Mouse (Mus musculus) liver, embryonic 15.5 days (tissue): Measurements from ENCODE around the gene Gm36245. TPM values are rescaled to one million over a fixed set of nuclear protein-coding genes. Genes with fewer than 3 reads are reported as not detected.

Experiments used
- ATAC-seq: fragments of 200-750 bp; cut with Nextera tagmentation; 2 replicates; pipeline ENCODE4 v1.8.0; 2017; ENCODE audit warnings: moderate number of reproducible peaks, mild to moderate bottlenecking, moderate library complexity; ENCODE audit not compliant: insufficient read depth
- H3K27ac ChIP-seq: fragments of 300-500 bp; sonication (generic); replicated peaks from 2 replicates; pipeline ENCODE4 v1.5.1; 2015; ENCODE audit warnings: mild to moderate bottlenecking, inconsistent platforms
- H3K27me3 ChIP-seq: fragments of 300-500 bp; sonication (generic); 2 replicates; pipeline ENCODE4 v1.6.1; 2015; ENCODE audit warnings: mild to moderate bottlenecking, inconsistent platforms
- H3K36me3 ChIP-seq: fragments of 300-500 bp; sonication (generic); replicated peaks from 2 replicates; pipeline ENCODE4 v1.6.1; 2015; ENCODE audit warnings: moderate library complexity, mild to moderate bottlenecking, inconsistent platforms
- H3K4me1 ChIP-seq: fragments of 300-500 bp; sonication (generic); replicated peaks from 2 replicates; pipeline ENCODE4 v1.6.1; 2015; ENCODE audit warnings: inconsistent platforms
- H3K4me2 ChIP-seq: fragments of 300-500 bp; sonication (generic); 2 replicates; pipeline ENCODE4 v1.6.1; 2015; ENCODE audit warnings: moderate library complexity, mild to moderate bottlenecking, inconsistent platforms
- H3K4me3 ChIP-seq: fragments of 300-500 bp; sonication (generic); replicated peaks from 2 replicates; pipeline ENCODE4 v1.5.1; 2015; ENCODE audit warnings: mild to moderate bottlenecking, inconsistent platforms
- H3K9ac ChIP-seq: fragments of 300-500 bp; sonication (generic); 2 replicates; pipeline ENCODE4 v1.6.1; 2015; ENCODE audit warnings: moderate library complexity, mild to moderate bottlenecking, inconsistent platforms
- H3K9me3 ChIP-seq: fragments of 300-500 bp; sonication (generic); replicated peaks from 2 replicates; pipeline ENCODE4 v1.6.1; 2016; ENCODE audit warnings: inconsistent platforms
- WGBS: fragments of 180-500 bp; shearing (Covaris S2); methylation state at CpG from one replicate; pipeline ENCODE4 v1.1.7; 2015; ENCODE audit warnings: mixed read lengths; ENCODE audit not compliant: insufficient replicate concordance; 5-methylcytosine and 5-hydroxymethylcytosine counted together
- polyA plus RNA-seq: library from polyadenylated mRNA; unstranded; fragments of >200 nt; fragmentation: Nextera tagmentation; extraction: Ambion mirVana; gene quantifications from 2 replicates; pipeline ENCODE4 v1.2.1, GENCODE M21; 2015

The Gm36245 gene
- not detected in 2 replicates for polyA plus RNA-seq

DNA sequence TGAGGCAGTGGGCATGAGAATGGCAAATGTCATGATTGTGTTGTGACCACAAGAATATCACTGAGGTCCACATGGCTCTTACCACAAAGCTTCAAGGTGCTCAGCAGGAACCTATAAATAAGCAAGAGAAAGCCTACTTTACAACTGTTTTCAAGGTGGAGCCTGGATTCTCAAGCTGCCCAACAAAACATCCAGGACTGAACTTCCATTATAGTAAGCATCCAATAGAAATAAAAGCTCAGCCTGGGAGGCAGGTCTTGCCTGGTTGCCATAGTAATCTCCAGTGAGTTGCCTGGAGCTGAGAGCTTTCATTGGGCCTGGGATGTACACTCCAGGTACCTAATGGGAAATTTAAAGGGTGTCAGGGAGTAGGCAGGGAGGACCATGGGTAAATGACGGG is at the start of gene Gm36245:
Gm36245 (plus strand) TSS at position 301 of the 400 bp plus-strand sequence.
- Histone ChIP-seq H3K4me1 (no peaks in the 10 kb centered on the region), H3K9me3 (no peaks in the 10 kb centered on the region), H3K4me3 (no peak within 1 kb of the TSS), H3K27ac (no peak within 1 kb of the TSS), H3K27me3 (no peaks in the 10 kb centered on the region), H3K4me2 (no peak within 1 kb of the TSS), H3K36me3 (no peaks in the 10 kb centered on the region), H3K9ac (no peak within 1 kb of the TSS)
- WGBS: 72% methylated on average over 1 of the region's 1 CpGs
- no peak for ATAC-seq

DNA sequence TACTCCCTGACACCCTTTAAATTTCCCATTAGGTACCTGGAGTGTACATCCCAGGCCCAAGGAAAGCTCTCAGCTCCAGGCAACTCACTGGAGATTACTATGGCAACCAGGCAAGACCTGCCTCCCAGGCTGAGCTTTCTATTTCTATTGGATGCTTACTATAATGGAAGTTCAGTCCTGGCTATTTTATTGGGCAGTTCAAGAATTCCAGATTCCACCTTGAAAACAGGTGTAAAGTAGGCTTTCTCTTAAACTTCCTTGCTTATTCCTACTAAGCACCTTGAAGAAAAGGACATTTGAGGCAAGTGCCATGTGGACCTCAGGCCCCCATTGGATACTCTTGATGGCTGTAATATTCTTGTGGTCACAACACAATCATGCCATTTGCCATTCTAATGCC is 37.3 kb upstream of the Gm36245 start, which contains the start of gene 1700025B11Rik:
1700025B11Rik (minus strand) TSS at position 101 of the 400 bp plus-strand sequence.
- ATAC-seq: no peak
- H3K36me3 ChIP-seq: no peaks in the 10 kb centered on the region

DNA sequence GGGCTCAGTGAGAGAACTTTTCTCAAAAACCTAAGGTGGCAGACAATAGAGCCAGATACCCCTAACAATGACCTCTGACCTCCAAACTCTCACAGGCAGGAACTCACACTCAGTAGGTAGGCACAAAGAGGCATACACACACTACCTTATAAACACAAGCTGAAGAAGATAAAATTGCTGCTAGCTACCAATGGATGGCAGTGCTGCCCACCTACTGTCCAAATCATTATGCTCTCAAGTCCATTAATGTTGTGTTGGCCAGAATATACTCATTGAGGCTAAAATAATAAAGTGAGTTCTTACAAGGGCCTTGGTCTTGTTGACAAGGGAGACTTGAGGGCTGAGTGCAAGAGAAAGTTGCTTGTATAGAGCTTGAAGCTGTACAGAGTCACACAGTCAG is 35.8 kb upstream of the Gm36245 start:
- no peak overlapping the region for H3K9ac ChIP-seq
- H3K4me1 ChIP-seq: no peaks in the 10 kb centered on the region
- no peak overlapping the region for H3K4me2 ChIP-seq
- H3K4me3 ChIP-seq: no peak overlapping the region
- H3K27me3 ChIP-seq: no peaks in the 10 kb centered on the region
- H3K9me3 ChIP-seq: no peaks in the 10 kb centered on the region
- no peaks in the 10 kb centered on the region for H3K36me3 ChIP-seq
- H3K27ac ChIP-seq: no peak overlapping the region
- ATAC-seq: no peak

More for the DNA sequence above, 37.3 kb upstream of the Gm36245 start, which contains the start of gene 1700025B11Rik:
- no peak within 1 kb of the TSS for H3K4me2 ChIP-seq
- H3K4me1 ChIP-seq: no peaks in the 10 kb centered on the region
- H3K9ac ChIP-seq: no peak within 1 kb of the TSS
- H3K27me3 ChIP-seq: no peaks in the 10 kb centered on the region
- no peak within 1 kb of the TSS for H3K4me3 ChIP-seq
- no peak within 1 kb of the TSS for H3K27ac ChIP-seq
- no peaks in the 10 kb centered on the region for H3K9me3 ChIP-seq

DNA sequence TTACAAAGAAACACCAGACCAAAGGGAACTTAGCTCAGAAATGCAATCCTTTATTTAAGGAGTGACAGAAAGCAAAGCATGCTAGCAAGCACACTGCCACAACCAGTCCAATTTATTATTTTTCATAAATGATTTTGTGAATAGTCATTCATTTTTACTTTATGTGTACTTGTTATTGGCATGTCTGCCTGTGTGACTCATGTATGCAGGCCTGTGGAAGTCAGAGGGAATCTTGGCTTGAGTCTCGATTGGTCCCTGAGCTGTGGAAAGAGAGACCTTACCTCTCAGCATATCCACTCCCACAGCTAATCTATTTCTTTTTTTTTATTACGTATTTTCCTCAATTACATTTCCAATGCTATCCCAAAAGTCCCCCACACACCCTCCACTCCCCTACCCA is 20.3 kb upstream of the Gm36245 start:
- WGBS: 54% methylated on average over 2 of the region's 2 CpGs
- H3K4me2 ChIP-seq: no peak overlapping the region
- no peak overlapping the region for H3K9ac ChIP-seq
- no peak overlapping the region for H3K4me3 ChIP-seq
- no peaks in the 10 kb centered on the region for H3K36me3 ChIP-seq
- H3K4me1 ChIP-seq: no peaks in the 10 kb centered on the region
- ATAC-seq: no peak
- no peaks in the 10 kb centered on the region for H3K9me3 ChIP-seq
- H3K27me3 ChIP-seq: no peaks in the 10 kb centered on the region
- no peak overlapping the region for H3K27ac ChIP-seq

DNA sequence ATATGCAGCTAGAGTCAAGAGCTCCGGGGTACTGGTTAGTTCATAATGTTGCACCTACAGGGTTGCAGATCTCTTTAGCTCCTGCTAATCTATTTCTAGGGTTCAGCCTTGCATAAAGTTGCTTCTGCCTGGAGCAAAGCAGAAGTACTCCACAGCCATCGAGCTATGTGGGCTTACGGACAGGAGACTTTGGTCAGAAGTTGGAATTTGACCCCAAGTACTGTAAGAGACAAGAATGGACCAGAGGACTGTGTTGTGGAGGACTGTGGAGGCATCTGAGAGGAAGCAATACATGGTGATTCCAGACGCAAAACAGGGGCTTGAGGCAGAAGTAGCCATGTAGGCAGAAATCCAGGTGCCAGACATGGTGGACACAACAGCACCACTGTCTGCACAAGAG is 19.7 kb upstream of the Gm36245 start:
- Histone ChIP-seq H3K9ac (no peak overlapping the region), H3K36me3 (no peaks in the 10 kb centered on the region), H3K4me2 (no peak overlapping the region), H3K27me3 (no peaks in the 10 kb centered on the region), H3K4me1 (no peaks in the 10 kb centered on the region), H3K9me3 (no peaks in the 10 kb centered on the region), H3K4me3 (no peak overlapping the region), H3K27ac (no peak overlapping the region)
- ATAC-seq: no peak
- WGBS: 53% methylated on average over 4 of the region's 4 CpGs

DNA sequence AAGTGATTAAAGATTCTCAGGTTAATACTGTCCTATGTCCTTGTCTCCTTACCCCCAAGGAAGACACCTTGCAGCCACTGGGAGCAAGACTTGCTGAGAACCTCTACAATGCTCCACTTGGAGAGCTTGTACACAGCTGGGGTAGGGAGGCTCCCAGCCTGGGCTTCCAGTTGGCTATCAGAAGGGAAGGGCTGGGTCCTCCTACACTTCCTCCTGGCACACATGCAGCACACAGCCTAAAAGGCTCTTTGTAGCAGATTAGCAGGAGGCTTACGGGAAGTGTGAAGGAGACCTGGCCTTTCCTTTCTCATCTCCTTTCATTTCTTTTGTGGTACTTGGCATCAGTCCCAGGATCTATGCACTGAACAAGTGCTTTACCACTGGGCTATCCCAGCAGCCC is 17.4 kb upstream of the Gm36245 start:
- Histone ChIP-seq H3K9ac (no peak overlapping the region), H3K4me2 (no peak overlapping the region), H3K36me3 (no peaks in the 10 kb centered on the region), H3K27ac (no peak overlapping the region), H3K9me3 (no peaks in the 10 kb centered on the region), H3K4me1 (no peaks in the 10 kb centered on the region), H3K27me3 (no peaks in the 10 kb centered on the region), H3K4me3 (no peak overlapping the region)
- 21% methylated on average over 1 of the region's 1 CpGs for WGBS
- no peak for ATAC-seq

DNA sequence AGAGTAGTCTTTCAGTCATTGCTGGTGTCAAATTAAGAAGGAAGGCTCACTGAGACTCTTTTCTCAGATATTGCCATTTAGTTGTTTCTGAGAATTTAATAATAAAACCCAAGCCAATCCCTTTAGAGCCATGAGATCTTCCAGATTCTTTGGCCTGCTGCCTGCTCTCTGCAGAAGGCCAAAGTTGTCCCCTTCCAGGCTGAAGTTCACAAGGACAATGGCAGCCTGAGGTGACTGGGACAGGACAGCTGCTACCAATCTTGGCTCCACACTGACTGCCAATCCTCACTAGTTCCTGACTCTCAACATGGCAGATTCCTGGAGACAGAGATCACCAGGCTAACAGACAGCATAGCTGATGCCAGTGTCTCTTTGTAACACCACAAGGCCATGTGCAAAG is 12.0 kb upstream of the Gm36245 start:
- H3K4me3 ChIP-seq: no peak overlapping the region
- no peaks in the 10 kb centered on the region; the same call in 1 of the 2 replicates for H3K27me3 ChIP-seq
- ATAC-seq: no peak
- no peak overlapping the region for H3K27ac ChIP-seq
- no peaks in the 10 kb centered on the region for H3K36me3 ChIP-seq
- H3K4me1 ChIP-seq: no peaks in the 10 kb centered on the region
- no peak overlapping the region for H3K4me2 ChIP-seq
- H3K9ac ChIP-seq: no peak overlapping the region
- no peaks in the 10 kb centered on the region for H3K9me3 ChIP-seq

DNA sequence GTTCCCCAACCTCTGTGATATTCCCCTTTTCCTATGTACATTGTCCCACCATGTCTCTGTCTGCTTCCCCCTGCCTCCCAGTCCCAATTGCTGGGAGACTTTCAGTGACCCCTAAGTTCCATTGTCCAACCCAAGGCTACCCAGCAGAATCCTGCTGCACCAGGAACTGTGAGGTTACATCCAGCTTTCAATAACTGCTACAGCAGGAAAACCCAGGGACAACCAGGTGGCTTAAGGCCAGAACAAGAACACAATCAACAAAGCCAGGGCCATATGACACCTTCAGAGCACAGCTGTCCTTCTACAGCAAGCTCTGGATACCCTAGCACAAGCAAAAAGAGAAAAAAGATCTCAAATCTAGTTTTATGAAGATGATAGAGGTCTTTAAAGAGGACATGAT is 10.1 kb upstream of the Gm36245 start:
- Histone ChIP-seq H3K27ac (no peak overlapping the region), H3K9me3 (no peaks in the 10 kb centered on the region), H3K9ac (no peak overlapping the region), H3K4me2 (no peak overlapping the region), H3K27me3 (no peaks in the 10 kb centered on the region; the same call in 1 of the 2 replicates), H3K4me3 (no peak overlapping the region), H3K4me1 (no peaks in the 10 kb centered on the region), H3K36me3 (no peaks in the 10 kb centered on the region)
- no peak for ATAC-seq

DNA sequence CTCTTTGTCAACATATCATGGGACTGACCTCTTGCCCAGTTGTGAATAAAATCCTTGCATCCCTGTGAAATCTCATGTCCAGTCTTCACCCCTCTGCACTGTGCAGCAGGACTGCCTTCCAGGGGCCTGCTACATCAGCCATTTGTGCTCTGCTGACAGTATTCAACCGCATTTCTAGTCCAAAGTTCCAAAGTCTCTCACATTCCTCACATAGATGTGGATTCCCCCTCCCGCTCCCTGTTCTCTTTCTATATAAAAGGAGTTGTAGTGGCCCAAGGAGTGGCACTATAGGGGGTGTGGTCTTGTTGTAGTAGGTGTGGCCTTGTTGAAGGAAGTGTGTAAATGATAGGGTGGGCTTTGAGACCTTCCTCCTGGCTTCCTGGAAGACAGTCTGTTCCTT is 8.2 kb upstream of the Gm36245 start:
- WGBS: 45% methylated on average over 2 of the region's 2 CpGs
- no peaks in the 10 kb centered on the region for H3K36me3 ChIP-seq
- no peak overlapping the region for H3K4me3 ChIP-seq
- no peaks in the 10 kb centered on the region; the same call in 1 of the 2 replicates for H3K27me3 ChIP-seq
- H3K4me2 ChIP-seq: no peak overlapping the region
- H3K9me3 ChIP-seq: no peaks in the 10 kb centered on the region
- no peaks in the 10 kb centered on the region for H3K4me1 ChIP-seq
- no peak overlapping the region for H3K27ac ChIP-seq
- no peak for ATAC-seq
- H3K9ac ChIP-seq: no peak overlapping the region

DNA sequence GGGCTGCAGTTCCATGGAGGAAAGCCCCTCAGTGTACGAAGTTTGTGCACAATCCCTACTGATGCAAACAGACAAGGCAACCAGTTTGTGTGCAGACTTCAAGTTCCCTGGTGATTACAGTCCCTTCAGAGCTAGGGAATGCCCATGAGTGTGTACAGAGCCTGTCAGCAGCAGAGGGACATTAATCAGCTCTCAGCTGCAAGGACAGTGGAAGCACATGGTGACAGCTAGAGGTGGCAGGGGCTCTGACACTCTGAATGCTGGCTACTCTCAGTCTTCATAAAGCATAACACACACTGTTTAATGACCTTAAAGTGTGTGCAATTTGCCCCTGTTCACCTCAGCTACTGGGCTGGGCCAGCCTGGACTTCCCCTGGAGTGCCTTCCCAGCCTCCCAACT is 5.5 kb upstream of the Gm36245 start:
- WGBS: 32% methylated on average over 1 of the region's 1 CpGs
- no peaks in the 10 kb centered on the region for H3K4me1 ChIP-seq
- H3K27me3 ChIP-seq: no peaks in the 10 kb centered on the region; the same call in 1 of the 2 replicates
- no peak overlapping the region for H3K9ac ChIP-seq
- no peaks in the 10 kb centered on the region for H3K9me3 ChIP-seq
- no peaks in the 10 kb centered on the region for H3K36me3 ChIP-seq
- H3K27ac ChIP-seq: no peak overlapping the region
- no peak overlapping the region for H3K4me2 ChIP-seq
- no peak overlapping the region for H3K4me3 ChIP-seq
- ATAC-seq: no peak

DNA sequence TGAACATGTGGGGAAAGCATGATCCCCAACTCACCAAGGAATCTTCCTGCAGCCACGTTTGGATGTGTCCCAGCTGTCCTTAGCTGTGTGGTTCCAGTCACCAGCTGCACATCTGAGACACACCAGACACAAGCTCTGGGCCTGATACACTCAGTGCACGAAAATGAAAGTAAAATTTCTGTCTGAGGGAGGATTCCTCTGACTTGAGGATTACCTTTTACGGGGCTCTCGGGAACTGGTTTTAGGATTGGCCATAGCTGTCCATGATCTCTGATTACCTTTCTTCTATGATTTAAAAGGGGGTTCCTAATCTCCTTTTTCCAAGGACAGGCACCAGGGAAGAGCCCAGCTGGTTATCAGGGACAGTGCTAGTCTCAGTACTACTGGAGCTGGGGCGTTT is 3.1 kb upstream of the Gm36245 start, which contains the start of gene Apol10b:
Apol10b (minus strand) TSS at position 165 of the 400 bp plus-strand sequence.
- no peaks in the 10 kb centered on the region; the same call in 1 of the 2 replicates for H3K27me3 ChIP-seq
- no peaks in the 10 kb centered on the region for H3K36me3 ChIP-seq
- H3K9ac ChIP-seq: no peak within 1 kb of the TSS
- H3K4me3 ChIP-seq: no peak within 1 kb of the TSS
- H3K9me3 ChIP-seq: no peaks in the 10 kb centered on the region
- ATAC-seq: no peak
- 38% methylated on average over 5 of the region's 5 CpGs for WGBS
- no peak within 1 kb of the TSS for H3K27ac ChIP-seq
- H3K4me1 ChIP-seq: no peaks in the 10 kb centered on the region
- H3K4me2 ChIP-seq: no peak within 1 kb of the TSS

DNA sequence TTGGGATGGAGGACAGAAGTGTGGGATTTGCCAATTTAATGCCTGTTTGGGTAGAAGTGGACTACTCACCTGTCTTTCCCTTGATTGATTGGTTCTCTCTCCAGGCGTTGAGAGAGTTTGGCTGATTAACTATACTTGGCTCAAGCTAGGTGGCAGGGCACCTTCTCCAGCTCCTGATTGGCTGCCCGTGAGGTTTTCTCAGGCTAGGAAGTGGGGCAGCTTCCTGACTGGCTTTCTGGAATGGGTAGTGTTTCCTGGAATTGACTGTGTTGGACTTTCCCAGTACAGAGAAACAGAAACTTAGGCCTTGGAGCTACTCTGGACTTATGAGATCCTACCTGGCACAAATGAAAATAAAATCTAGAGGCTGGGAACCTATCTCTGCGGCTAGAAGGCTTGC is 629 bp upstream of the Gm36245 start:
- Histone ChIP-seq H3K4me3 (no peak overlapping the region), H3K27me3 (no peaks in the 10 kb centered on the region), H3K9me3 (no peaks in the 10 kb centered on the region), H3K4me2 (no peak overlapping the region), H3K4me1 (no peaks in the 10 kb centered on the region), H3K36me3 (no peaks in the 10 kb centered on the region), H3K27ac (no peak overlapping the region), H3K9ac (no peak overlapping the region)
- WGBS: 31% methylated on average over 3 of the region's 3 CpGs
- ATAC-seq: no peak
